Mouse (Mus musculus): ENCODE data around the gene Kdm4a. TPM values are rescaled to one million over a fixed set of nuclear protein-coding genes. Genes with fewer than 3 reads are reported as not detected.
A peak's percentile ranks its signal among the peaks of the same experiment; 100 is the strongest.

The Kdm4a gene
- polyA plus RNA-seq, 1 experiment from 2014 or later: 20.3 TPM

- Histone ChIP-seq H3K36me3 (ENCODE audit: insufficient read depth, low read length) (no peaks in the 10 kb centered on the region), H3K4me2 (replicated peaks; ENCODE audit: low read depth, low read length) (no peak overlapping the region), H3K4me3 (ENCODE audit: low read depth, low read length) (no peak overlapping the region), H3K9me3 (ENCODE audit: low read length) (no peaks in the 10 kb centered on the region), H3K4me1 (ENCODE audit: insufficient read depth, low read depth, low read length) (no peaks in the 10 kb centered on the region), H3K27me3 (replicated peaks; ENCODE audit: insufficient read depth, low read length) (no peaks in the 10 kb centered on the region), H3K27ac (ENCODE audit: low read length) (no peak overlapping the region), H3K9ac (replicated peaks; ENCODE audit: low read depth) (no peak overlapping the region)
- TF ChIP-seq EP300 (IDR thresholded peaks at IDR 0.05) (no peak), CTCF (IDR thresholded peaks at IDR 0.05) (no peak)
- ATAC-seq (no peak), DNase-seq (ENCODE audit: low spot score) (no peak)
- 65% methylated on average over 6 of the region's 6 CpGs for WGBS
Measured at GRCm38 (mm10) chr4:118101497-118101896, 78.3 kb downstream of the Kdm4a start.

GRCm38 (mm10) chr4:118099637-118100364 lies 80.0 kb downstream of the Kdm4a start:
- Histone ChIP-seq H3K4me2 (replicated peaks; ENCODE audit: low read depth, low read length) (no peak overlapping the region), H3K9ac (replicated peaks; ENCODE audit: low read depth) (no peak overlapping the region), H3K4me3 (ENCODE audit: low read depth, low read length) (no peak overlapping the region), H3K36me3 (ENCODE audit: insufficient read depth, low read length) (no peaks in the 10 kb centered on the region), H3K4me1 (ENCODE audit: insufficient read depth, low read depth, low read length) (no peaks in the 10 kb centered on the region), H3K9me3 (ENCODE audit: low read length) (no peaks in the 10 kb centered on the region), H3K27ac (ENCODE audit: low read length) (no peak overlapping the region), H3K27me3 (replicated peaks; ENCODE audit: insufficient read depth, low read length) (no peaks in the 10 kb centered on the region)
- no peak for DNase-seq (ENCODE audit: low spot score)
- WGBS: 80% methylated on average over 8 of the region's 8 CpGs
- ATAC-seq: no peak
- TF ChIP-seq EP300 (IDR thresholded peaks at IDR 0.05): no peak
- no peak for TF ChIP-seq CTCF (IDR thresholded peaks at IDR 0.05)

GRCm38 (mm10) chr4:118098571-118098970 lies 81.3 kb downstream of the Kdm4a start:
- DNase-seq (ENCODE audit: low spot score) (peak; percentile 84), ATAC-seq (peak; percentile 91)
- 61% methylated on average over 6 of the region's 6 CpGs for WGBS
- Histone ChIP-seq H3K27me3 (replicated peaks; ENCODE audit: insufficient read depth, low read length) (no peaks in the 10 kb centered on the region), H3K27ac (ENCODE audit: low read length) (0 out of 2 replicates have a peak overlapping the region, but pooled peaks have one; percentile 38), H3K9ac (replicated peaks; ENCODE audit: low read depth) (no peak overlapping the region), H3K4me1 (ENCODE audit: insufficient read depth, low read depth, low read length) (no peaks in the 10 kb centered on the region), H3K4me2 (replicated peaks; ENCODE audit: low read depth, low read length) (no peak overlapping the region), H3K36me3 (ENCODE audit: insufficient read depth, low read length) (no peaks in the 10 kb centered on the region), H3K9me3 (ENCODE audit: low read length) (no peaks in the 10 kb centered on the region), H3K4me3 (ENCODE audit: low read depth, low read length) (no peak overlapping the region)
- TF ChIP-seq EP300 (IDR thresholded peaks at IDR 0.05) (0 out of 2 replicates have a peak, but pooled peaks have one; percentile 9), CTCF (IDR thresholded peaks at IDR 0.05) (no peak)

GRCm38 (mm10) chr4:118096069-118096468 lies 83.8 kb downstream of the Kdm4a start:
- no peaks in the 10 kb centered on the region for H3K27me3 ChIP-seq (replicated peaks; ENCODE audit: insufficient read depth, low read length)
- ATAC-seq (no peak), DNase-seq (ENCODE audit: low spot score) (no peak)
- H3K9me3 ChIP-seq (ENCODE audit: low read length): no peaks in the 10 kb centered on the region
- 69% methylated on average over 6 of the region's 6 CpGs for WGBS
- H3K36me3 ChIP-seq (ENCODE audit: insufficient read depth, low read length): no peaks in the 10 kb centered on the region
- no peak overlapping the region for H3K4me2 ChIP-seq (replicated peaks; ENCODE audit: low read depth, low read length)
- H3K27ac ChIP-seq (ENCODE audit: low read length): no peak overlapping the region
- no peak overlapping the region for H3K4me3 ChIP-seq (ENCODE audit: low read depth, low read length)
- no peak overlapping the region for H3K9ac ChIP-seq (replicated peaks; ENCODE audit: low read depth)
- TF ChIP-seq EP300 (IDR thresholded peaks at IDR 0.05) (no peak), CTCF (IDR thresholded peaks at IDR 0.05) (no peak)
- H3K4me1 ChIP-seq (ENCODE audit: insufficient read depth, low read depth, low read length): no peaks in the 10 kb centered on the region

GRCm38 (mm10) chr4:118092784-118093457 lies 86.9 kb downstream of the Kdm4a start:
- 94% methylated on average over 11 of the region's 11 CpGs for WGBS
- no peak overlapping the region for H3K27ac ChIP-seq (ENCODE audit: low read length)
- H3K4me3 ChIP-seq (ENCODE audit: low read depth, low read length): no peak overlapping the region
- H3K36me3 ChIP-seq (ENCODE audit: insufficient read depth, low read length): no peaks in the 10 kb centered on the region
- no peak for DNase-seq (ENCODE audit: low spot score)
- H3K4me2 ChIP-seq (replicated peaks; ENCODE audit: low read depth, low read length): no peak overlapping the region
- no peaks in the 10 kb centered on the region for H3K4me1 ChIP-seq (ENCODE audit: insufficient read depth, low read depth, low read length)
- no peaks in the 10 kb centered on the region for H3K27me3 ChIP-seq (replicated peaks; ENCODE audit: insufficient read depth, low read length)
- H3K9ac ChIP-seq (replicated peaks; ENCODE audit: low read depth): no peak overlapping the region
- no peak for ATAC-seq
- H3K9me3 ChIP-seq (ENCODE audit: low read length): no peaks in the 10 kb centered on the region
- TF ChIP-seq CTCF (IDR thresholded peaks at IDR 0.05) (no peak), EP300 (IDR thresholded peaks at IDR 0.05) (no peak)

- no peak for DNase-seq (ENCODE audit: low spot score)
- ATAC-seq: no peak
- no peak overlapping the region for H3K9ac ChIP-seq (replicated peaks; ENCODE audit: low read depth)
- no peaks in the 10 kb centered on the region for H3K27me3 ChIP-seq (replicated peaks; ENCODE audit: insufficient read depth, low read length)
- whole genome bisulfite sequencing: 88% methylated on average over 11 of the region's 11 CpGs
- H3K4me1 ChIP-seq (ENCODE audit: insufficient read depth, low read depth, low read length): no peaks in the 10 kb centered on the region
- TF ChIP-seq CTCF (IDR thresholded peaks at IDR 0.05) (no peak), EP300 (IDR thresholded peaks at IDR 0.05) (no peak)
- no peak overlapping the region for H3K4me2 ChIP-seq (replicated peaks; ENCODE audit: low read depth, low read length)
- H3K36me3 ChIP-seq (ENCODE audit: insufficient read depth, low read length): no peaks in the 10 kb centered on the region
- no peak overlapping the region for H3K27ac ChIP-seq (ENCODE audit: low read length)
- no peaks in the 10 kb centered on the region for H3K9me3 ChIP-seq (ENCODE audit: low read length)
- H3K4me3 ChIP-seq (ENCODE audit: low read depth, low read length): no peak overlapping the region
Measured at GRCm38 (mm10) chr4:118090449-118090848, 89.4 kb downstream of the Kdm4a start.
